Mouse (Mus musculus) neutrophil, adult 65 days (primary cell): ENCODE measurements around the gene Nutm2. TPM values are rescaled to one million over a fixed set of nuclear protein-coding genes. Genes with fewer than 3 reads are reported as not detected.

Experiments used
- total RNA-seq: library from RNA; stranded (reverse); gene quantifications from 2 replicates; pipeline ENCODE4 v1.2.4, GENCODE M21; 2023

The Nutm2 gene
- total RNA-seq: not detected in 2 replicates

GRCm38 (mm10) chr13:50467007-50467406 is at the start of gene Nutm2:
Gene Nutm2, plus strand, starts transcription at chr13:50467307.

GRCm38 (mm10) chr13:50417389-50418183 is 49.5 kb upstream of the Nutm2 start, which contains the start of gene Fbxw17:
Gene Fbxw17, plus strand, starts transcription at chr13:50417864.

GRCm38 (mm10) chr13:50443812-50444211 is 23.3 kb upstream of the Nutm2 start, which contains the start of gene Gm47429:
Gene Gm47429, minus strand, starts transcription at chr13:50443912.

Other genes starting within 250 kb of the Nutm2 start
- not detected in 2 replicates for gene Gm906, start 217.0 kb upstream of the Nutm2 start, total RNA-seq
- 10.0 and 12.7 TPM in 2 replicates for gene Fbxw17, start 49.4 kb upstream of the Nutm2 start, total RNA-seq
- not detected in 2 replicates for gene Gm47429, start 23.4 kb upstream of the Nutm2 start, total RNA-seq
- gene Gm904, start 175.9 kb downstream of the Nutm2 start, total RNA-seq: not detected in 2 replicates
- gene Gm8765, start 231.0 kb downstream of the Nutm2 start, total RNA-seq: not detected in 2 replicates